Mouse (Mus musculus) thymus, adult 2 months (tissue): ENCODE data around the gene Draxin. TPM values are rescaled to one million over a fixed set of nuclear protein-coding genes. Genes with fewer than 3 reads are reported as not detected.
"Not testable (repeated sequence)": the region's sequence is repeated elsewhere in the genome, so short reads cannot be mapped to it uniquely, and the experiment has no call there.

Experiments used
- DNase-seq: peaks from one replicate; pipeline ENCODE4 v3.0.0; 2021
- H3K27ac ChIP-seq: fragments of 200-500 bp; 2 replicates; pipeline ENCODE4 v1.5.1; 2012; ENCODE audit warnings: low read length, control low read depth; ENCODE audit not compliant: control insufficient read depth, insufficient read depth
- H3K27me3 ChIP-seq: fragments of 200-500 bp; 2 replicates; pipeline ENCODE4 v1.6.1; 2012; ENCODE audit warnings: mild to moderate bottlenecking, low read length, moderate library complexity, mixed read lengths; ENCODE audit not compliant: control insufficient read depth, insufficient read depth
- H3K36me3 ChIP-seq: fragments of 200-500 bp; 2 replicates; pipeline ENCODE4 v1.6.1; 2012; ENCODE audit warnings: mild to moderate bottlenecking, low read length, moderate library complexity; ENCODE audit not compliant: control insufficient read depth, insufficient read depth
- H3K4me1 ChIP-seq: fragments of 200-500 bp; replicated peaks from 2 replicates; pipeline ENCODE4 v1.6.1; 2012; ENCODE audit warnings: low read length; ENCODE audit not compliant: control insufficient read depth, insufficient read depth
- H3K4me3 ChIP-seq: fragments of 200-500 bp; 2 replicates; pipeline ENCODE4 v1.5.1; 2012; ENCODE audit warnings: mild to moderate bottlenecking, low read length, control low read depth, moderate library complexity; ENCODE audit not compliant: control insufficient read depth, insufficient read depth
- CTCF ChIP-seq: fragments of 200-500 bp; IDR thresholded peaks from 2 replicates; pipeline ENCODE4 v1.5.1; 2012; ENCODE audit warnings: mild to moderate bottlenecking, control low read depth, low read length, moderate library complexity, borderline replicate concordance; ENCODE audit not compliant: control insufficient read depth, poor library complexity, insufficient read depth; ENCODE audit errors: extremely low read depth
- POLR2A ChIP-seq: fragments of 200-500 bp; IDR thresholded peaks from 2 replicates; pipeline ENCODE4 v1.6.1; 2012; ENCODE audit warnings: mild to moderate bottlenecking, low read length, control low read depth, moderate library complexity; ENCODE audit not compliant: control insufficient read depth, poor library complexity, insufficient read depth; ENCODE audit errors: extremely low read depth
- WGBS: fragments of 180-500 bp; shearing (Covaris S2); methylation state at CpG from one replicate; pipeline ENCODE4 v1.1.7; 2018; 5-methylcytosine and 5-hydroxymethylcytosine counted together
- polyA plus RNA-seq: library from polyadenylated mRNA; depleted of rRNA; stranded (reverse); fragments of >200 nt; gene quantifications from 2 replicates; pipeline ENCODE4 v1.2.3, GENCODE M21; 2012; rRNA removed

Gene Draxin
- polyA plus RNA-seq, 1 experiment, result 0.26 TPM

GRCm38 (mm10) chr4:148054961-148055695 is 75.4 kb downstream of the Draxin start:
- peaks cover 10% of the 10 kb centered on the region; the same call in 1 of the 2 replicates for H3K36me3 ChIP-seq
- no peak for TF ChIP-seq CTCF
- TF ChIP-seq POLR2A, result no peak
- H3K27me3 ChIP-seq, result no peaks in the 10 kb centered on the region
- no peak overlapping the region for H3K27ac ChIP-seq
- WGBS, result 96% methylated on average over 21 of the region's 21 CpGs
- DNase-seq, result no peak
- no peak overlapping the region for H3K4me3 ChIP-seq
- H3K4me1 ChIP-seq, result no peaks in the 10 kb centered on the region

GRCm38 (mm10) chr4:148053417-148053920 is 77.0 kb downstream of the Draxin start:
- WGBS, result 97% methylated on average over 12 of the region's 12 CpGs
- no peak overlapping the region for H3K4me3 ChIP-seq
- H3K4me1 ChIP-seq, result no peaks in the 10 kb centered on the region
- H3K27me3 ChIP-seq, result no peaks in the 10 kb centered on the region
- H3K36me3 ChIP-seq, result peaks cover 10% of the 10 kb centered on the region
- no peak overlapping the region for H3K27ac ChIP-seq
- no peak for DNase-seq
- TF ChIP-seq CTCF (no peak), POLR2A (no peak)

- no peak for DNase-seq
- whole genome bisulfite sequencing, result 95% methylated on average over 2 of the region's 2 CpGs
- H3K36me3 ChIP-seq, result peaks cover 10% of the 10 kb centered on the region
- H3K4me3 ChIP-seq, result no peak overlapping the region
- no peaks in the 10 kb centered on the region for H3K27me3 ChIP-seq
- no peak overlapping the region for H3K27ac ChIP-seq
- no peaks in the 10 kb centered on the region for H3K4me1 ChIP-seq
- TF ChIP-seq POLR2A (no peak), CTCF (no peak)
These were observed 77.5 kb downstream of the Draxin start for GRCm38 (mm10) chr4:148052976-148053375.

GRCm38 (mm10) chr4:148051886-148052285 is 78.6 kb downstream of the Draxin start:
- Histone ChIP-seq H3K36me3 (peaks cover 10% of the 10 kb centered on the region), H3K4me1 (no peaks in the 10 kb centered on the region), H3K27me3 (no peaks in the 10 kb centered on the region), H3K4me3 (no peak overlapping the region), H3K27ac (no peak overlapping the region)
- 95% methylated on average over 11 of the region's 11 CpGs for WGBS
- DNase-seq, result no peak
- no peak for TF ChIP-seq CTCF
- TF ChIP-seq POLR2A, result no peak

GRCm38 (mm10) chr4:148051046-148051776 is 79.3 kb downstream of the Draxin start:
- DNase-seq, result no peak
- 96% methylated on average over 13 of the region's 13 CpGs for WGBS
- Histone ChIP-seq H3K27ac (no peak overlapping the region), H3K4me3 (no peak overlapping the region), H3K36me3 (peaks cover 10% of the 10 kb centered on the region), H3K27me3 (no peaks in the 10 kb centered on the region), H3K4me1 (no peaks in the 10 kb centered on the region)
- TF ChIP-seq POLR2A, result no peak
- no peak for TF ChIP-seq CTCF

GRCm38 (mm10) chr4:148050396-148050914 is 80.0 kb downstream of the Draxin start:
- H3K27me3 ChIP-seq, H3K4me3 ChIP-seq, DNase-seq, H3K27ac ChIP-seq, H3K36me3 ChIP-seq, H3K4me1 ChIP-seq: not testable (repeated sequence)
- WGBS, result 97% methylated on average over 3 of the region's 3 CpGs

Other genes starting within 250 kb of the Draxin start
- 40.4 and 50.2 TPM in 2 replicates for gene Mfn2, start 226.0 kb downstream of the Draxin start, polyA plus RNA-seq
- 21.2 and 28.9 TPM in 2 replicates for gene Plod1, start 193.9 kb downstream of the Draxin start, polyA plus RNA-seq
- gene 2510039O18Rik, start 189.8 kb downstream of the Draxin start, polyA plus RNA-seq, result 170 and 174 TPM in 2 replicates
- gene Nppb, start 144.9 kb downstream of the Draxin start, polyA plus RNA-seq, result 0.24 and 2.3 TPM in 2 replicates
- gene Nppa, start 130.0 kb downstream of the Draxin start, polyA plus RNA-seq, result 1.6 and 195 TPM in 2 replicates
- gene Clcn6, start 91.9 kb downstream of the Draxin start, polyA plus RNA-seq, result 37.9 and 39.4 TPM in 2 replicates
- 28.3 and 30.2 TPM in 2 replicates for gene Mthfr, start 91.6 kb downstream of the Draxin start, polyA plus RNA-seq
- gene Agtrap, start 42.7 kb downstream of the Draxin start, polyA plus RNA-seq, result 98.0 and 106 TPM in 2 replicates
- gene Mad2l2, start 314 bp downstream of the Draxin start, polyA plus RNA-seq, result 32.9 and 37.7 TPM in 2 replicates
- 41.8 and 50.9 TPM in 2 replicates for gene Fbxo6, start 21.4 kb upstream of the Draxin start, polyA plus RNA-seq
- 31.2 and 34.5 TPM in 2 replicates for gene Fbxo44, start 29.8 kb upstream of the Draxin start, polyA plus RNA-seq
- 0.66 and 1.5 TPM in 2 replicates for gene Fbxo2, start 29.9 kb upstream of the Draxin start, polyA plus RNA-seq
- 0.04 and 0.26 TPM in 2 replicates for gene Disp3, start 157.3 kb upstream of the Draxin start, polyA plus RNA-seq